Mouse (Mus musculus) MEL (cell line): ENCODE data around the gene Arfgap2.

ENCODE experiments used
- CHD2 ChIP-seq: IDR thresholded peaks from 2 replicates; pipeline ENCODE4 v1.6.1; 2011; ENCODE audit warnings: low read length, improper control_type of control experiment
- CTCF ChIP-seq, 3 experiments: IDR thresholded peaks in 2 of 3; conservative IDR thresholded peaks in 1 of 3; 2 replicates each; pipeline ENCODE4 v1.5.1; 2011 to 2012; ENCODE audit warnings: low read length in 3 of 3, low read depth in 2 of 3, mild to moderate bottlenecking in 2 of 3, improper control_type of control experiment in 1 of 3, inconsistent platforms in 1 of 3, mixed read lengths in 1 of 3, moderate library complexity in 1 of 3; ENCODE audit not compliant: control insufficient read depth in 1 of 3, insufficient read depth in 1 of 3, poor library complexity in 1 of 3, severe bottlenecking in 1 of 3
- EP300 ChIP-seq, 2 experiments: IDR thresholded peaks; 2 replicates each; pipeline ENCODE4 v1.6.1; 2011; ENCODE audit warnings: improper control_type of control experiment in 2 of 2, low read length in 2 of 2, low read depth in 1 of 2, mild to moderate bottlenecking in 1 of 2
- MYB ChIP-seq: IDR thresholded peaks from 2 replicates; pipeline ENCODE4 v1.6.1; 2011; ENCODE audit warnings: mild to moderate bottlenecking, low read depth, low read length, improper control_type of control experiment
- NELFE ChIP-seq: IDR thresholded peaks from 2 replicates; pipeline ENCODE4 v1.6.1; 2011; ENCODE audit warnings: low read depth, low read length, improper control_type of control experiment
- POLR2A ChIP-seq, 2 experiments: IDR thresholded peaks; 2 replicates each; pipeline ENCODE4 v1.6.1; 2011 to 2012; ENCODE audit warnings: low read length in 2 of 2, mild to moderate bottlenecking in 2 of 2, control low read depth in 1 of 2, improper control_type of control experiment in 1 of 2, low read depth in 1 of 2, moderate library complexity in 1 of 2; ENCODE audit not compliant: control insufficient read depth in 1 of 2, insufficient read depth in 1 of 2, poor library complexity in 1 of 2
- SMC3 ChIP-seq: IDR thresholded peaks from 2 replicates; pipeline ENCODE4 v1.6.1; 2011; ENCODE audit warnings: low read depth, low read length, improper control_type of control experiment
- TBP ChIP-seq: IDR thresholded peaks from 2 replicates; pipeline ENCODE4 v1.8.0; 2011; ENCODE audit warnings: low read depth, low read length, improper control_type of control experiment
- ZMIZ1 ChIP-seq: IDR thresholded peaks from 2 replicates; pipeline ENCODE4 v1.6.1; 2012; ENCODE audit warnings: low read depth, mild to moderate bottlenecking, inconsistent platforms, low read length, improper control_type of control experiment, moderate library complexity

GRCm38 (mm10) chr2:91258830-91259229, 5.9 kb upstream of the Arfgap2 start:
- TF ChIP-seq ZMIZ1: no peak
- TF ChIP-seq CTCF (IDR thresholded peaks at IDR 0.05 in 2 of 3, conservative IDR thresholded peaks at IDR 0.05 in 1 of 3; ENCODE audit: control insufficient read depth in 1 of 3, insufficient read depth in 1 of 3, low read depth in 2 of 3, low read length in 3 of 3, poor library complexity in 1 of 3, severe bottlenecking in 1 of 3): no peak
- TF ChIP-seq MYB: no peak
- no peak for TF ChIP-seq EP300 (IDR thresholded peaks at IDR 0.05; ENCODE audit: low read depth in 1 of 2, low read length in 2 of 2)
- TF ChIP-seq TBP: no peak
- no peak for TF ChIP-seq NELFE
- TF ChIP-seq SMC3: no peak
- no peak for TF ChIP-seq CHD2
- TF ChIP-seq POLR2A (IDR thresholded peaks at IDR 0.05; ENCODE audit: control insufficient read depth in 1 of 2, insufficient read depth in 1 of 2, low read depth in 1 of 2, low read length in 2 of 2, poor library complexity in 1 of 2): no peak
